Mouse (Mus musculus): Measurements from ENCODE around the gene Ar. TPM values are rescaled to one million over a fixed set of nuclear protein-coding genes. Genes with fewer than 3 reads are reported as not detected.

Ar gene
- polyA plus RNA-seq (2012; ENCODE audit: low replicate concordance): 0.49 and 1.7 TPM in 2 replicates

DNA sequence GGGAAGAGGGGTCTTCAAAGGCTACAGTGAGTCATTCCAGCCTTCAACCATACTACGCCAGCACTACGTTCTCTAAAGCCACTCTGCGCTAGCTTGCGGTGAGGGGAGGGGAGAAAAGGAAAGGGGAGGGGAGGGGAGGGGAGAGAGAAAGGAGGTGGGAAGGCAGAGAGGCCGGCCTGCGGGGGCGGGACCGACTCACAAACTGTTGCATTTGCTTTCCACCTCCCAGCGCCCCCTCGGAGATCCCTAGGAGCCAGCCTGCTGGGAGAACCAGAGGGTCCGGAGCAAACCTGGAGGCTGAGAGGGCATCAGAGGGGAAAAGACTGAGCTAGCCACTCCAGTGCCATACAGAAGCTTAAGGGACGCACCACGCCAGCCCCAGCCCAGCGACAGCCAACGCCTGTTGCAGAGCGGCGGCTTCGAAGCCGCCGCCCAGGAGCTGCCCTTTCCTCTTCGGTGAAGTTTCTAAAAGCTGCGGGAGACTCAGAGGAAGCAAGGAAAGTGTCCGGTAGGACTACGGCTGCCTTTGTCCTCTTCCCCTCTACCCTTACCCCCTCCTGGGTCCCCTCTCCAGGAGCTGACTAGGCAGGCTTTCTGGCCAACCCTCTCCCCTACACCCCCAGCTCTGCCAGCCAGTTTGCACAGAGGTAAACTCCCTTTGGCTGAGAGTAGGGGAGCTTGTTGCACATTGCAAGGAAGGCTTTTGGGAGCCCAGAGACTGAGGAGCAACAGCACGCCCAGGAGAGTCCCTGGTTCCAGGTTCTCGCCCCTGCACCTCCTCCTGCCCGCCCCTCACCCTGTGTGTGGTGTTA is at the start of gene Ar:
Ar (plus strand) TSS at position 239 of the 812 bp plus-strand sequence.

